Mouse (Mus musculus) liver, postnatal 0 days (tissue): ENCODE measurements at regions not wholly inside any gene's neighbourhood (a gene's known extent, or its start where the extent isn't known, plus 50 kb on each side); places are given as distances from the start of the nearest gene placed in this dataset.

Experiments used
- ATAC-seq: fragments of 200-750 bp; cut with Nextera tagmentation; 2 replicates; pipeline ENCODE4 v1.8.0; 2017; ENCODE audit warnings: mild to moderate bottlenecking, moderate library complexity
- DNase-seq: peaks from one replicate; pipeline ENCODE4 v3.0.0-alpha.2; 2016
- H3K27ac ChIP-seq: fragments of 300-500 bp; sonication (generic); 2 replicates; pipeline ENCODE4 v1.5.1; 2014; ENCODE audit warnings: antibody characterized with exemption, moderate library complexity, mild to moderate bottlenecking, low read depth
- H3K27me3 ChIP-seq: fragments of 300-500 bp; sonication (generic); 2 replicates; pipeline ENCODE4 v1.6.1; 2014; ENCODE audit warnings: low read length, control low read depth, mixed read lengths; ENCODE audit not compliant: insufficient read depth
- H3K36me3 ChIP-seq: fragments of 300-500 bp; sonication (generic); replicated peaks from 2 replicates; pipeline ENCODE4 v1.6.1; 2014; ENCODE audit warnings: mild to moderate bottlenecking, control low read depth, low read length, moderate library complexity, mixed read lengths; ENCODE audit not compliant: insufficient read depth
- H3K4me1 ChIP-seq: fragments of 300-500 bp; sonication (generic); 2 replicates; pipeline ENCODE4 v1.6.1; 2014; ENCODE audit warnings: antibody characterized with exemption, mild to moderate bottlenecking, control low read depth; ENCODE audit not compliant: insufficient read depth
- H3K4me2 ChIP-seq: fragments of 300-500 bp; sonication (generic); 2 replicates; pipeline ENCODE4 v1.6.1; 2014; ENCODE audit warnings: low read depth, mild to moderate bottlenecking, low read length, moderate library complexity, mixed read lengths
- H3K4me3 ChIP-seq: fragments of 300-500 bp; sonication (generic); 2 replicates; pipeline ENCODE4 v1.5.1; 2014; ENCODE audit warnings: low read depth, low read length
- H3K9ac ChIP-seq: fragments of 300-500 bp; sonication (generic); replicated peaks from 2 replicates; pipeline ENCODE4 v1.6.1; 2014; ENCODE audit warnings: mild to moderate bottlenecking, moderate library complexity
- H3K9me3 ChIP-seq: fragments of 300-500 bp; sonication (generic); 2 replicates; pipeline ENCODE4 v1.6.1; 2016; ENCODE audit warnings: mild to moderate bottlenecking, control low read depth, low read length, mixed read lengths
- CTCF ChIP-seq: sonication (generic); IDR thresholded peaks from 2 replicates; pipeline ENCODE4 v1.5.1; 2016; ENCODE audit warnings: antibody characterized with exemption, low read depth
- EP300 ChIP-seq: IDR thresholded peaks from 2 replicates; pipeline ENCODE4 v1.6.1; 2016; ENCODE audit warnings: antibody characterized with exemption, low read depth, mild to moderate bottlenecking
- WGBS: fragments of 180-500 bp; shearing (Covaris S2); extraction: QIAGEN DNeasy Blood & Tissue Kit; methylation state at CpG from one replicate; pipeline ENCODE4 v1.1.7; 2014; ENCODE audit not compliant: insufficient replicate concordance; 5-methylcytosine and 5-hydroxymethylcytosine counted together

GRCm38 (mm10) chr4:84805431-84805830, 78.7 kb upstream of the Cntln start:
- DNase-seq (no peak), ATAC-seq (no peak)
- Histone ChIP-seq H3K27ac (no peak overlapping the region), H3K27me3 (no peaks in the 10 kb centered on the region), H3K36me3 (no peaks in the 10 kb centered on the region), H3K4me3 (no peak overlapping the region), H3K4me1 (no peaks in the 10 kb centered on the region), H3K9ac (no peak overlapping the region), H3K9me3 (no peaks in the 10 kb centered on the region), H3K4me2 (no peak overlapping the region)
- TF ChIP-seq EP300: no peak
- no peak for TF ChIP-seq CTCF
- WGBS: 64% methylated on average over 2 of the region's 2 CpGs

DNA sequence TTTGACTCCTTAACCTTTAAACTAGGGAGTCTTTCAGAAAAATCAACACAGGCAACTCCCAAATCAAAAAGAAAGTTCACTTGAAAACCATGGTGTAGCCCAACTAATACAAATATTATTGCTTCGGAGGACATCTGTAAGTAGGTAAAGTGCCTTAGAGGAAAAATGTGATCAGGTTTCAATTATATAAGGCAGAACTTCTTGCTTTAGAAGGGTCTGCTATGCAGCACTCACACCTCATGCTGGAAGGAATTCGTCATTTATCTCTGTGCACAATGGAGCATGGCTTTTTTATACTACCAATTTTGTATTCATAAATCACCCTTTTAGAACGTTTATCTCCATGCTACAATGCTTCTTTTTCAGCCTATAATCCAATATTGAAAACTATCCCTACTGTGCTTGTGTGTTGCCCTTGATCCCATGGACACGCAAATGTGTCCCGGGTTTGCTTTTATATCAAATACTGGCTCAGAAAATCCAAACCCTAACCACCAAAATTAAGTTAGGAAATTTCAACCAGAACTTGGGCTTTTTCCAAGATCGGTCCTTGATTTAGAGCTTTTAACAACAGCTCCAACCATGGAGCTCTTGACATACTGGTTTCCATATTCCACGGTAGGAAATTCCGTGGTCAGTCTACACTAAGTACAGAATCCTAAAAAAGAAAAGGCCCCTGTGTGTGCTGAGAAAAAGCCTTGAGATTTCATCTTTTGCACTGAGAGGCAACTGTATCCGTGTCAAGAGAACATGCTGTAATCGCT, 90.8 kb upstream of the Cntln start:
- 78% methylated on average over 10 of the region's 10 CpGs for WGBS
- H3K4me3 ChIP-seq: no peak overlapping the region
- ATAC-seq (no peak), DNase-seq (no peak)
- H3K4me1 ChIP-seq: no peaks in the 10 kb centered on the region
- no peak overlapping the region for H3K4me2 ChIP-seq
- no peak overlapping the region for H3K9ac ChIP-seq
- H3K27me3 ChIP-seq: no peaks in the 10 kb centered on the region
- no peaks in the 10 kb centered on the region for H3K36me3 ChIP-seq
- H3K27ac ChIP-seq: no peak overlapping the region
- TF ChIP-seq EP300: no peak
- no peak for TF ChIP-seq CTCF
- no peaks in the 10 kb centered on the region for H3K9me3 ChIP-seq

DNA sequence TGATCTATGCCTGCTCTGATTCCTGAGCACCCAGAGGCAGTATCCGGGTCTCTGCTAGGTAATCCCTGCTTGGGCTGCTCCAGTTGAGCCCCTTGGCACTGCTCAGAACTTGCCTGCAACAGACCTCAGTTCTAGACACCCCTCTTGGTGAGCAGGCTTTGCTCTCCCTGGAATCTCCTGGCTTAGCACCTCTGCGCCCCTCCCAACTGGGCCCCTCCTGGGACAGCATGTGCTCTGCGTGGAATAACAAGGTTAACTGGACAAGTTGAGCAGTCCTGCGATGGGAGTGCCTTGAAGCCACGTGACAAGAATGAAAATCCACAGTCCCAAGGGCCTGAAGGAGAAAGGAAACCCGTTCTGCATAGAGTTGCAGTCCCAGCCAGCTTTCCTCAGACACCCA, 97.5 kb upstream of the Cntln start:
- DNase-seq (no peak), ATAC-seq (no peak)
- 61% methylated on average over 6 of the region's 6 CpGs for WGBS
- no peak overlapping the region for H3K4me2 ChIP-seq
- no peaks in the 10 kb centered on the region for H3K4me1 ChIP-seq
- no peak overlapping the region for H3K4me3 ChIP-seq
- H3K27ac ChIP-seq: no peak overlapping the region
- TF ChIP-seq CTCF (no peak), EP300 (no peak)
- H3K9me3 ChIP-seq: no peaks in the 10 kb centered on the region
- H3K27me3 ChIP-seq: no peaks in the 10 kb centered on the region
- H3K36me3 ChIP-seq: no peaks in the 10 kb centered on the region
- H3K9ac ChIP-seq: no peak overlapping the region

DNA sequence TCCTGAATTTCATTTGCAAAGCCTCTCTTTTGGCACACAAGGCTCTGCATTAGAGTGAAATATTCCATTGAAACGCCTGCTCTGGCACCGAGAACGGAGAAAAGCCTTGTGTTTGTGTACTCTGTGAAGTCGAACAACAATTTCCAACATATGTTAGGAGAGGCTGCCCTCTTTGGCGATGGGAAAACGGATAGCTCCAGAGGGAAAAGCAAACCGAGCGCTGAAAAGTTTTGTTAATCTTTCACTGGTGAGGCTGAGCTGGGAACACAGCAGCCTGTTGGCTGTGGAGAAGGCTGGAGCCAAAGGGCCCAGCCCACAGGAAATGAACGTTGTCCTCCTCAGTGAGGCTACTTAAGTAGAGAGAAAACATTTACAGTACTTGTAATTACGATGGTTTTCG, 93.1 kb upstream of the Bnc2 start:
- Histone ChIP-seq H3K9ac (no peak overlapping the region), H3K9me3 (no peaks in the 10 kb centered on the region), H3K27ac (no peak overlapping the region), H3K36me3 (no peaks in the 10 kb centered on the region), H3K4me2 (peak overlapping the region; percentile 40), H3K27me3 (no peaks in the 10 kb centered on the region), H3K4me3 (no peak overlapping the region), H3K4me1 (no peaks in the 10 kb centered on the region)
- peak; percentile 24 for DNase-seq
- peak; percentile 68 for ATAC-seq
- TF ChIP-seq EP300 (no peak), CTCF (0 out of 2 replicates have a peak, but pooled peaks have one; percentile 3)
- WGBS: 31% methylated on average over 11 of the region's 11 CpGs

DNA sequence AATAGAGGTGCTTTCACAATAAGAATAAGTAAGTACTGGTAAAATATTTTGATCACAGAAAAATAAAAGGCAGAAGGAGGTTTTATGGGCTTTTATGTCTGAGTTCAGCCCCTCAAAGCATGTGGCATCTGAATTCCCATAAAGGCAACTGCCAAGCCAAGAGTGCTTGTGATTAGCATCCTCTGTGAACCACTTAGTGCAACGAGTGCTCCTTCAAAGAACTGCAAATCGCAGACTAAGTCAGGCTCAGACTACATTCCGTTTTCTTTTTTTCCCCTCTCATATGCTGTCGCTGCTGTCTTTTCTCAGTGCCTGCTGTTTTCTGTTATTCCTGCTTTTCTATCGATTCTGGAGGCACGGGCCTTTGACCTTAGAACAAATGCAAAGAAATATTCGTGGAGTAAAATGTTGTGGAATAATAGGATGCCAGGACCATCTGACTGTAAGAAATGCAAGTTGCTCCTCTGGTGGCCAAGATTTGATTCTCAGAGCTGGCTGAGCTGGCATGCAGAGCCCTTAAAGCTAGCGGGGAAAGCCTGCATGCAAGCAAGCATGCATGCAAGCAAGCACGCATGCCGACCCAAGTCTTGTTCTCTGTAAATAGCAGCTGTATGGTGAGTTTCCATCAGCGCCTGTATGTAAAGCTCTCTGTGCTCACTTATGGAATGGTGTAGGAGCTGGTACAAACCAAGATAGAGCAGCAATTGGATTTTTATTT, 91.8 kb upstream of the Bnc2 start:
- 67% methylated on average over 11 of the region's 11 CpGs for WGBS
- no peak for DNase-seq

DNA sequence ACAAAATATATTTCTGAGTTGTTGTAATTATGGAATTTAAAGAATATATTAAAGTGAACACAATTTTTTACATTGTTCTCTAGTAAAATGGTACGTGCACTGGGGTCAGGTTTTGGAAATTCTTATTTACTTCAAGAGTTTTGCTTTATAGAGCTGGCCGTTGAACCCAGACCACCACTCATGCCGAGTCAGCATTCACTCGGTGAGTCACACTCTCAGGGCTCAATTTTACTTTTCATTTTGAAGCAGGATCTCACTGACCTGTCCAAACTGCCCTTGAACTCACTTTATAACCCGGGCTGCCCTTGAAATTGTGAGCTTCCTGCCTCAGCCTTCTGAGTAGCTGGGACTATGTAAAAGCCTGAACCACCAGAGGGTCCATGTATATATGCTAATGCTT, 82.1 kb upstream of the Bnc2 start:
- 84% methylated on average over 5 of the region's 5 CpGs for WGBS

More for the DNA sequence above, 91.8 kb upstream of the Bnc2 start:
- no peak for ATAC-seq
- Histone ChIP-seq H3K4me2 (no peak overlapping the region), H3K27ac (no peak overlapping the region), H3K9ac (no peak overlapping the region), H3K36me3 (no peaks in the 10 kb centered on the region), H3K4me1 (no peaks in the 10 kb centered on the region), H3K9me3 (no peaks in the 10 kb centered on the region), H3K27me3 (no peaks in the 10 kb centered on the region), H3K4me3 (no peak overlapping the region)
- TF ChIP-seq CTCF (no peak), EP300 (no peak)

More for the DNA sequence above, 82.1 kb upstream of the Bnc2 start:
- Histone ChIP-seq H3K4me3 (no peak overlapping the region), H3K4me2 (no peak overlapping the region), H3K4me1 (no peaks in the 10 kb centered on the region), H3K9me3 (no peaks in the 10 kb centered on the region), H3K36me3 (no peaks in the 10 kb centered on the region), H3K9ac (no peak overlapping the region), H3K27me3 (no peaks in the 10 kb centered on the region), H3K27ac (no peak overlapping the region)
- TF ChIP-seq CTCF (no peak), EP300 (no peak)
- no peak for DNase-seq
- no peak for ATAC-seq
